Mouse (Mus musculus) brain, embryonic 14.5 days (tissue): ENCODE data around the gene Plekhn1.
A peak's percentile ranks its signal among the peaks of the same experiment; 100 is the strongest.

Experiments used
- CTCF ChIP-seq: fragments of 200-500 bp; IDR thresholded peaks from 2 replicates; pipeline ENCODE4 v1.5.1; 2012; ENCODE audit warnings: inconsistent platforms, mild to moderate bottlenecking, moderate library complexity, borderline replicate concordance; ENCODE audit not compliant: insufficient read depth, insufficient read length; ENCODE audit errors: extremely low read depth
- POLR2A ChIP-seq: fragments of 200-500 bp; IDR thresholded peaks from 2 replicates; pipeline ENCODE4 v1.6.1; 2012; ENCODE audit warnings: mild to moderate bottlenecking, inconsistent platforms, borderline replicate concordance; ENCODE audit not compliant: poor library complexity, insufficient read depth, insufficient read length, severe bottlenecking; ENCODE audit errors: extremely low read depth

DNA sequence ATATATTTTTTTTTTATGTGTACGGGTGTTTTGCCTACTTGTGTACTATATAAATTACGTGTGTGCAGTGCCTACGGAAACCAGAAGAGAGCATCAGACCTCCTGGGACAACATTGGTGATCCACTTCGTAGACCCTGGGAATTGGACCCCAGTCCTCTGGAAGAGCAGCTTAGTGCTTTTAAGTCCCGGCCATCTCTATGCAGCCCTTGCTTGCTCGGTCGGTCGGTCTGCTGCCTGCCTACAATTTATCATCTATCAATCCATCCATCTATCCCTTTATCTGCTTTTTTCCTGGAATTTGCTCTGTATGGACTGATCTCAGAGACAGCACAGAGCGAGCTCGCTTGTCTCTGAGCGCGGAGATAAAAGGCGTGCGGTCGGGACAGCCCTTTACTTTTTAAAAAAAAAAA is 708 bp upstream of the Plekhn1 start:
- TF ChIP-seq POLR2A = no peak
- TF ChIP-seq CTCF = peak; percentile 41; the same call in 1 of the 2 replicates
